Mouse (Mus musculus) forebrain, embryonic 12.5 days (tissue): Measurements from ENCODE around the gene Pate3. TPM values are rescaled to one million over a fixed set of nuclear protein-coding genes. Genes with fewer than 3 reads are reported as not detected.
"Not testable (repeated sequence)": the region's sequence is repeated elsewhere in the genome, so short reads cannot be mapped to it uniquely, and the experiment has no call there.

ENCODE experiments used
- ATAC-seq: fragments of 200-750 bp; cut with Nextera tagmentation; 2 replicates; pipeline ENCODE4 v1.8.0; 2017; ENCODE audit warnings: moderate TSS enrichment; ENCODE audit not compliant: low FRiP score
- H3K27ac ChIP-seq: fragments of 300-500 bp; sonication (generic); 2 replicates; pipeline ENCODE4 v1.5.1; 2016; ENCODE audit warnings: mild to moderate bottlenecking
- H3K27me3 ChIP-seq: fragments of 300-500 bp; sonication (generic); 2 replicates; pipeline ENCODE4 v1.6.1; 2016; ENCODE audit warnings: mild to moderate bottlenecking
- H3K36me3 ChIP-seq: fragments of 300-500 bp; sonication (generic); replicated peaks from 2 replicates; pipeline ENCODE4 v1.6.1; 2016; ENCODE audit warnings: mild to moderate bottlenecking
- H3K4me1 ChIP-seq: fragments of 300-500 bp; sonication (generic); 2 replicates; pipeline ENCODE4 v1.6.1; 2016
- H3K4me2 ChIP-seq: fragments of 300-500 bp; sonication (generic); 2 replicates; pipeline ENCODE4 v1.6.1; 2016; ENCODE audit warnings: mild to moderate bottlenecking, moderate library complexity
- H3K4me3 ChIP-seq: fragments of 300-500 bp; sonication (generic); replicated peaks from 2 replicates; pipeline ENCODE4 v1.5.1; 2016; ENCODE audit warnings: mild to moderate bottlenecking
- H3K9ac ChIP-seq: fragments of 300-500 bp; sonication (generic); 2 replicates; pipeline ENCODE4 v1.6.1; 2016; ENCODE audit warnings: mild to moderate bottlenecking
- H3K9me3 ChIP-seq: fragments of 300-500 bp; sonication (generic); 2 replicates; pipeline ENCODE4 v1.6.1; 2016
- WGBS: fragments of 180-500 bp; shearing (Covaris S2); methylation state at CpG from one replicate; pipeline ENCODE4 v1.1.7; 2016; 5-methylcytosine and 5-hydroxymethylcytosine counted together
- polyA plus RNA-seq: library from polyadenylated mRNA; unstranded; fragments of >200 nt; fragmentation: Nextera tagmentation; extraction: Ambion mirVana; gene quantifications from 2 replicates; pipeline ENCODE4 v1.2.1, GENCODE M21; 2016

Gene Pate3
- polyA plus RNA-seq = 0.19 TPM in 1 of 2 replicates, not detected in the other

DNA sequence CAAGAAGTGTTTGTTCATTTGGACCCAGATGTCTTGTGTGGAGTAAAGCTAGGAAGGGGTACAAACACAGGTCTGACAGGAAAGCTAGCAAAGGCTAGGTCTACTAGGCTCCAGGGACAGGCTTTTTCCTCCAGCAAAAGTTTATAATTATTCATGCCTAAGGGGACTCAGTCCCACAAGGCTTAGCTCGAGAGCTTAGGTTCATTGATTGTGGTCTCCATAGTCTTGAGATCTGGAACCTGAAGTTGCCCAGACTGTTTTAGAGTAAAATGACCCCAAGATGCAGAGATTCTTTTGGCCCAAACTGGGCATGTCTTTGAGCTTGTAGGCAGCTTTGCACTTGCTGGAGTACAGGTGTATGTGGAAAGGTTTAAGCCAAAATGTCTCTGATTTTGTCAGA lies at the start of gene Pate3:
Pate3 (minus strand) TSS at position 101 of the 400 bp plus-strand sequence.
- H3K9ac ChIP-seq = no peak within 1 kb of the TSS

GRCm38 (mm10) chr9:35691924-35692323 lies 43.9 kb upstream of the Pate3 start:
- no peaks in the 10 kb centered on the region for H3K36me3 ChIP-seq
- H3K27me3 ChIP-seq = no peaks in the 10 kb centered on the region
- no peak overlapping the region for H3K4me2 ChIP-seq
- H3K9me3 ChIP-seq = no peaks in the 10 kb centered on the region
- H3K27ac ChIP-seq = no peak overlapping the region
- no peaks in the 10 kb centered on the region for H3K4me1 ChIP-seq
- no peak for ATAC-seq
- H3K4me3 ChIP-seq = no peak overlapping the region
- no peak overlapping the region for H3K9ac ChIP-seq

More for the DNA sequence above, at the start of gene Pate3:
- Histone ChIP-seq H3K27me3 (no peaks in the 10 kb centered on the region), H3K4me3 (no peak within 1 kb of the TSS), H3K4me1 (no peaks in the 10 kb centered on the region), H3K4me2 (no peak within 1 kb of the TSS), H3K36me3 (no peaks in the 10 kb centered on the region), H3K27ac (no peak within 1 kb of the TSS), H3K9me3 (peaks cover 6% of the 10 kb centered on the region; the same call in 1 of the 2 replicates)
- 64% methylated on average over 1 of the region's 1 CpGs for WGBS
- ATAC-seq = no peak

DNA sequence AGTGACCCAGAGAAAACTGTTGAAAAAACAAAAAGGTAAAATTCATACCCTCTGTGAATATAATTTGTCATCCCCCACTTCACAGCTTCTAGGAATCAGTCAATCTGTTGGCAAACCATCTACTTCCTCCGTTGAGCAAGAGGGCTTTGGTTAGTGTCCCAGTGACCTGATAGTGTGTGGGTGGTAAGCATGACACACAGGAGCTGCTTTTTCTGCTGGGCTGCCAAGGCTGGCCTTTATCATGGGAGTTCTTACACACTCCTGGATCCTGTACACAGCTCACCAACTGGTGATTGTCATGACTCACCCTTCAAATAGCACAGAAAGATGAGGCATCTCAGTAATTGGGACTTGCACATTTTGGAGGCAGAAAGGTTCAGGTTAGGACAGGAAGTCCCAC lies 39.0 kb upstream of the Pate3 start, which contains the start of gene Pate1:
Pate1 (minus strand) TSS at position 378 of the 400 bp plus-strand sequence.
- no peak within 1 kb of the TSS for H3K27ac ChIP-seq
- no peaks in the 10 kb centered on the region for H3K36me3 ChIP-seq
- 0 out of 2 replicates have a peak, but pooled peaks cover 2% of the 10 kb centered on the region for H3K9me3 ChIP-seq
- 51% methylated on average over 1 of the region's 1 CpGs for WGBS
- no peaks in the 10 kb centered on the region for H3K4me1 ChIP-seq
- no peak within 1 kb of the TSS for H3K4me2 ChIP-seq
- no peak within 1 kb of the TSS for H3K9ac ChIP-seq
- ATAC-seq = no peak
- no peak within 1 kb of the TSS for H3K4me3 ChIP-seq
- no peaks in the 10 kb centered on the region for H3K27me3 ChIP-seq

DNA sequence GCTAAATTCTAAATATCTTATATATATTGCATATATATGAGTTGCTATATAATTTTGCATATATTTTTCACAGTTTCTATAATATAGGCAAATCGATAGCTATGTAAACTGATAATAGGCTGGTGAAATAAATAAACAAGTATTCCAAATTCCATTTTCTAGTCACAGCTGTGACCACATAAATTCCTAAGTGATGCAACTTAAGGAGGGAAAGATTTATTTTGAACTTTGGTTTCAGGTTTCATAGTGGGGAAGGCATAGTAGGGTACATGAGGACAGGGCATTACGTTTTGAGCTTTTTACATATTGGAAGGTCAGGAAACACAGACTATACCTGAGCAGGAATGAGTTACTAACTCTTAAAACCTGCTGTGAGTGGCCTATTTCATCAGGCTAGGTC lies 25.6 kb upstream of the Pate3 start:
- Histone ChIP-seq H3K9me3 (no peaks in the 10 kb centered on the region), H3K27me3 (no peaks in the 10 kb centered on the region), H3K4me1 (no peaks in the 10 kb centered on the region), H3K9ac (no peak overlapping the region), H3K27ac (no peak overlapping the region), H3K36me3 (no peaks in the 10 kb centered on the region), H3K4me3 (no peak overlapping the region), H3K4me2 (no peak overlapping the region)
- WGBS = 80% methylated on average over 2 of the region's 2 CpGs
- no peak for ATAC-seq

- H3K36me3 ChIP-seq = no peaks in the 10 kb centered on the region
- ATAC-seq = no peak
- 88% methylated on average over 1 of the region's 1 CpGs for whole genome bisulfite sequencing
Measured at GRCm38 (mm10) chr9:35632981-35633380, 15.0 kb downstream of the Pate3 start.

DNA sequence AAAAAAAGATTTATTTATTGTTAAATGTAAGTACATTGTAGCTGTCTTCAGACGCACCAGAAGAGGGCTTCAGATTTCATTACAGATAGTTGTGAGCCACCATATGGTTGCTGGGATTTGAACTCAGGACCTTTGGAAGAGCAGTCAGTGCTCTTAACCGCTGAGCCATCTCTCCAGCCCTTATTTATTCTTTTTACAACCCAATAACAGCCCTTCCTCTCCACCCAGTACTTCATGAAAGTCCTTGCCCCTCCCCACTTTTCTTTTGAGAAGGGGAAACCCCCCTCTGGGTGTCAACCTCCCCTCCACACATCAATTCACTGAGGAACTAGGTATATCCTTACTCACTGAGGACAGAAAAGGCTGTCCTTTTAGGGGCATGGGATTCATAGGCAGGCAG lies 31.2 kb downstream of the Pate3 start:
- not testable (repeated sequence) for H3K4me2 ChIP-seq, H3K9ac ChIP-seq, H3K4me3 ChIP-seq, H3K9me3 ChIP-seq, ATAC-seq, H3K27me3 ChIP-seq, H3K27ac ChIP-seq, H3K4me1 ChIP-seq, H3K36me3 ChIP-seq
- WGBS = 70% methylated on average over 2 of the region's 2 CpGs

More at GRCm38 (mm10) chr9:35632981-35633380, 15.0 kb downstream of the Pate3 start:
- H3K9ac ChIP-seq = no peak overlapping the region
- no peak overlapping the region for H3K4me2 ChIP-seq
- no peaks in the 10 kb centered on the region for H3K27me3 ChIP-seq
- H3K4me1 ChIP-seq = no peaks in the 10 kb centered on the region
- H3K9me3 ChIP-seq = no peaks in the 10 kb centered on the region
- no peak overlapping the region for H3K27ac ChIP-seq
- H3K4me3 ChIP-seq = no peak overlapping the region

DNA sequence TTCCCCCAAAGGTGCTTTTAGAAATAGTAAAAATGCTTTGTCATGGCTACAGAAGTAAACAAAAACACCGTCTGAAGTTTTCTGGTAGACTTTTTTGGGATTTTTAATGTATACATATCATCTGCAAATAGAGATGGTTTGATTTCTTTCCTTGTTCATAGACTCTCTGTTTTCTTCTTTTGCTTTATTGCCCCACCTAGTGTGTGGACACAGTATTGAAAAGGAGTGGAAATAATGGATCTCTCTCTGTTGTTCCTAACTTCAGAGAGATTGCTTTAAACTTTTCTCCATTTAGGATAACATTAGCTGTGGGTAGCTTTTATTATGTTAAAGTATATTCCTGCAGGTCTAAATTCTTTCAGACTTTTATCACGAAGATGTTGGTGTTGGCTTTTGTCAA lies 34.0 kb downstream of the Pate3 start:
- ATAC-seq = no peak
- Histone ChIP-seq H3K27ac (no peak overlapping the region), H3K36me3 (no peaks in the 10 kb centered on the region), H3K4me2 (no peak overlapping the region), H3K27me3 (no peaks in the 10 kb centered on the region), H3K4me1 (no peaks in the 10 kb centered on the region), H3K9ac (no peak overlapping the region), H3K4me3 (no peak overlapping the region), H3K9me3 (no peaks in the 10 kb centered on the region)
- WGBS = 35% methylated on average over 2 of the region's 2 CpGs

GRCm38 (mm10) chr9:35611841-35612240 lies 36.2 kb downstream of the Pate3 start, which contains the start of gene Pate4:
Gene Pate4, minus strand, starts transcription at chr9:35611941.
- 77% methylated on average over 1 of the region's 1 CpGs for WGBS
- ATAC-seq = no peak
- H3K27ac ChIP-seq = no peak within 1 kb of the TSS
- no peaks in the 10 kb centered on the region for H3K9me3 ChIP-seq
- no peaks in the 10 kb centered on the region for H3K27me3 ChIP-seq
- no peak within 1 kb of the TSS for H3K9ac ChIP-seq
- H3K4me1 ChIP-seq = no peaks in the 10 kb centered on the region
- no peak within 1 kb of the TSS for H3K4me2 ChIP-seq
- H3K4me3 ChIP-seq = no peak within 1 kb of the TSS
- no peaks in the 10 kb centered on the region for H3K36me3 ChIP-seq

GRCm38 (mm10) chr9:35607647-35608405 lies 40.2 kb downstream of the Pate3 start:
- Histone ChIP-seq H3K36me3 (no peaks in the 10 kb centered on the region), H3K27me3 (no peaks in the 10 kb centered on the region), H3K4me3 (no peak overlapping the region), H3K4me2 (no peak overlapping the region), H3K9me3 (no peaks in the 10 kb centered on the region), H3K4me1 (no peaks in the 10 kb centered on the region), H3K27ac (no peak overlapping the region), H3K9ac (no peak overlapping the region)
- ATAC-seq = no peak
- 60% methylated on average over 8 of the region's 8 CpGs for WGBS

Other genes starting within 250 kb of the Pate3 start
- gene Cdon, start 227.1 kb downstream of the Pate3 start, polyA plus RNA-seq = 23.4 and 23.7 TPM in 2 replicates
- gene Gm1113, start 129.9 kb downstream of the Pate3 start, polyA plus RNA-seq = not detected in 2 replicates
- gene Ddx25, start 89.7 kb downstream of the Pate3 start, polyA plus RNA-seq = 10.4 and 11.4 TPM in 2 replicates
- gene Pus3, start 89.6 kb downstream of the Pate3 start, polyA plus RNA-seq = 19.1 and 19.3 TPM in 2 replicates
- 2.3 TPM in 2 replicates for gene Pate2, start 77.9 kb downstream of the Pate3 start, polyA plus RNA-seq
- 26.7 and 29.9 TPM in 2 replicates for gene Hyls1, start 77.8 kb downstream of the Pate3 start, polyA plus RNA-seq
- not detected in 2 replicates for gene Pate4, start 36.3 kb downstream of the Pate3 start, polyA plus RNA-seq
- gene Pate1, start 39.2 kb upstream of the Pate3 start, polyA plus RNA-seq = not detected in 2 replicates
- gene Gm17677, start 92.8 kb upstream of the Pate3 start, polyA plus RNA-seq = not detected in 2 replicates
- gene Gm17727, start 129.9 kb upstream of the Pate3 start, polyA plus RNA-seq = not detected in 2 replicates
- gene Gm27235, start 141.9 kb upstream of the Pate3 start, polyA plus RNA-seq = not detected in 2 replicates
- gene D730048I06Rik, start 141.9 kb upstream of the Pate3 start, polyA plus RNA-seq = not detected in 2 replicates
- not detected in 2 replicates for gene 9230110F15Rik, start 195.9 kb upstream of the Pate3 start, polyA plus RNA-seq